Mouse (Mus musculus): ENCODE measurements around the gene Dirc2. TPM values are rescaled to one million over a fixed set of nuclear protein-coding genes. Genes with fewer than 3 reads are reported as not detected.

Dirc2 gene
- polyA plus RNA-seq, 1 experiment from 2014 or later: 16.7 TPM

DNA sequence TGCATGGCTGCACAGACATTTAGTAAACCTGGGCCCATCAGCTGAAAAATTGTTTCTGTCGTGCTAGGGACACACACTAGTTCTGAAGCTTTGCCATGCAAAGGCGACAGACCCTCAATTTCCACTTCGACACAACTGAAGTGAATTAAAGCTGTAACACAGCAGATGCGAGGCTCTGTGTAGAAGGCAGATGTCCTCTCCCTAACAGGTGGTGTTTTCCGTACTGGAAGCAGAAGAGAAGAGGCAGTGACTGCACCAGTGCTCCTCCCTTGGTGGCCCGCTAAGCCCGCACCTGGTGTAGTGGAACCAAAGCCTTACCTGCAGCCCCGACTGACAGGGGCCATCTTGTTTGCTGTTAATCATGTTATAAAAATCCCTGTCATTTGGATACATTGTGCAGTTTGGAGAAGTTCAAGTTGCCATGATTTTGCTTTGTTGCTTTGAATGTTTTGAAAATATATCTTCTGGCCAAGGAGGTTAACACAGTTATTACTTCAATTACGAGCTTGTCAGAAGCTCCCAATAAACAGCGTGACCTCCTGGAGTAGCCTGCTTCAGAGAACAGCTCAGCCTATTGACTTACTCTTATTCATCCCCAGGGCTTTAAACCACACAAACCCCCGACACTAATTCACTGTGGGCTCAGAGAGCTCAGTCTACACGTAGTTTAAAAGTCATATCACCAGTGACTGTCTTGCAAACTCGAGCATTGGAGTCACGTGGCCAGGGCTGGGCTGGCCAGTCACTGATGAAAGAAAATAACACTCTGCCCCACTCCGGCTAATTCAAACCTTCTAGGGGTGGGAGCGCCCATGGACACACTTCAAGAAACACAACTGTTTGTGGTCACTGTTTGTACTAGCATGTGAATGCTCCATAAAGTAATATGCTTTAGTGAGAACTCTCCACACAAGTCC is 65.1 kb downstream of the Dirc2 start:
- no peaks in the 10 kb centered on the region for H3K4me1 ChIP-seq (ENCODE audit: control insufficient read depth, insufficient read depth, low read length)
- H3K27ac ChIP-seq (ENCODE audit: low read length): no peak overlapping the region
- 77% methylated on average over 16 of the region's 16 CpGs for WGBS
- H3K9me3 ChIP-seq (ENCODE audit: control insufficient read depth, low read depth, low read length): no peaks in the 10 kb centered on the region
- ATAC-seq (ENCODE audit: insufficient number of reproducible peaks, insufficient read depth, low FRiP score, low read depth): no peak
- H3K9ac ChIP-seq (replicated peaks; ENCODE audit: low read depth, low read length): no peak overlapping the region
- H3K27me3 ChIP-seq (ENCODE audit: control insufficient read depth, insufficient read depth, low read length): no peaks in the 10 kb centered on the region
- no peak overlapping the region for H3K4me2 ChIP-seq (replicated peaks; ENCODE audit: low read depth, low read length)
- no peak overlapping the region for H3K4me3 ChIP-seq (ENCODE audit: low read depth, low read length)
- H3K36me3 ChIP-seq (ENCODE audit: control insufficient read depth, insufficient read depth, low read length): no peaks in the 10 kb centered on the region

DNA sequence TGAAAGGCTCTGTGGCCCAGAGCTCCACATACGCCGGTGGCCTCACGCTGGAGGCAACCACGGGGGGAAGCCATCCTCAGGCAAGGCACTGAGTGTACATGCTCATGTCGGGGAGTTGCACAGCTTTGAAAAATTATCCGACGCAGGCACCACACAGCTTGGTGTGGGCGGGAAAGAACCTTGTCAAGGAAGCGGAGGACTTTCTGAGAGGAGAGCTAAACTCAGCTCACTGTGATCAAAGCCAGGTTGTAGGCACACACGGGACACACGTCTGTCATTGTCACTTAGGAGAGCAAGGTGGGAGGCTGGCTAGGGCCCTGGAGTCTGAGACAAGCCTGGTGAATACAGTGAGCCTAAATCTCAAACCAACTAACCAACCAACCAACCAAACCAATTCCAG is 67.3 kb downstream of the Dirc2 start:
- Histone ChIP-seq H3K9me3 (ENCODE audit: control insufficient read depth, low read depth, low read length) (no peaks in the 10 kb centered on the region), H3K9ac (replicated peaks; ENCODE audit: low read depth, low read length) (no peak overlapping the region), H3K4me2 (replicated peaks; ENCODE audit: low read depth, low read length) (no peak overlapping the region), H3K27me3 (ENCODE audit: control insufficient read depth, insufficient read depth, low read length) (no peaks in the 10 kb centered on the region), H3K4me3 (ENCODE audit: low read depth, low read length) (no peak overlapping the region), H3K36me3 (ENCODE audit: control insufficient read depth, insufficient read depth, low read length) (peaks cover 6% of the 10 kb centered on the region; the same call in 1 of the 2 replicates), H3K4me1 (ENCODE audit: control insufficient read depth, insufficient read depth, low read length) (no peaks in the 10 kb centered on the region), H3K27ac (ENCODE audit: low read length) (no peak overlapping the region)
- ATAC-seq (ENCODE audit: insufficient number of reproducible peaks, insufficient read depth, low FRiP score, low read depth): no peak
- WGBS: 44% methylated on average over 11 of the region's 11 CpGs

GRCm38 (mm10) chr16:35696103-35696502 is 73.1 kb downstream of the Dirc2 start:
- Histone ChIP-seq H3K9ac (replicated peaks; ENCODE audit: low read depth, low read length) (no peak overlapping the region), H3K9me3 (ENCODE audit: control insufficient read depth, low read depth, low read length) (no peaks in the 10 kb centered on the region), H3K4me2 (replicated peaks; ENCODE audit: low read depth, low read length) (no peak overlapping the region), H3K27me3 (ENCODE audit: control insufficient read depth, insufficient read depth, low read length) (no peaks in the 10 kb centered on the region), H3K36me3 (ENCODE audit: control insufficient read depth, insufficient read depth, low read length) (peaks cover 6% of the 10 kb centered on the region; the same call in 1 of the 2 replicates), H3K27ac (ENCODE audit: low read length) (no peak overlapping the region), H3K4me3 (ENCODE audit: low read depth, low read length) (no peak overlapping the region), H3K4me1 (ENCODE audit: control insufficient read depth, insufficient read depth, low read length) (no peaks in the 10 kb centered on the region)
- 74% methylated on average over 2 of the region's 2 CpGs for WGBS
- ATAC-seq (ENCODE audit: insufficient number of reproducible peaks, insufficient read depth, low FRiP score, low read depth): no peak

DNA sequence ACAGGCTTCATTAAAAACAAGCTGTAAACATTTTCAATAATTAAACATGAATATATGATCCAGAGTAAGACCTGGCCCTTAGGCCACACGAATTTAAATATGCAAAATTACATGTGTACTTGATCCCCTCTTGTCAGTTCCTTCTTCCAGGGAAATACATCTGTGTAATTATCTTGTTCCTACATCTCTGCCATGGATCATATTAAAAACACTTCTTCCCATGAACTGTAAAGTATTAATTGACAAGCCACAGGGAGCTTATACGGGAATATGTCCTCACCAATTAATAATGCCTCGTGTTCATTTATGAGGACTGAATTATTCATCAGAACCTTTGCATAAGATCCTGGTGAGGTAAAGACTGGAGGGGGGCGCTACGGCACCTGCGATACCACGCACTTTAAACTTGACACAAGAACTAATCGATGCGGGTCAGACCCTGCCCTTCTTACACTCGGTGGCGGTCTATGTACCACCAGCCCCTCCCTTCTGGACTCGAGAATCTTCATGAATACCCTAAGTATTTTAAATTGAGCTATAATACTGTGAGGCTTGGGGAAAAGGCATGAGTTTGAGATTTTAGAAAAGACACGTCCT is 74.8 kb downstream of the Dirc2 start:
- Histone ChIP-seq H3K9me3 (ENCODE audit: control insufficient read depth, low read depth, low read length) (no peaks in the 10 kb centered on the region), H3K4me1 (ENCODE audit: control insufficient read depth, insufficient read depth, low read length) (no peaks in the 10 kb centered on the region), H3K9ac (replicated peaks; ENCODE audit: low read depth, low read length) (no peak overlapping the region), H3K27me3 (ENCODE audit: control insufficient read depth, insufficient read depth, low read length) (no peaks in the 10 kb centered on the region), H3K4me3 (ENCODE audit: low read depth, low read length) (no peak overlapping the region), H3K36me3 (ENCODE audit: control insufficient read depth, insufficient read depth, low read length) (peaks cover 6% of the 10 kb centered on the region; the same call in 1 of the 2 replicates), H3K27ac (ENCODE audit: low read length) (no peak overlapping the region), H3K4me2 (replicated peaks; ENCODE audit: low read depth, low read length) (no peak overlapping the region)
- WGBS: 90% methylated on average over 13 of the region's 13 CpGs
- no peak for ATAC-seq (ENCODE audit: insufficient number of reproducible peaks, insufficient read depth, low FRiP score, low read depth)

GRCm38 (mm10) chr16:35691606-35692005 is 77.5 kb downstream of the Dirc2 start:
- Histone ChIP-seq H3K9ac (replicated peaks; ENCODE audit: low read depth, low read length) (no peak overlapping the region), H3K27me3 (ENCODE audit: control insufficient read depth, insufficient read depth, low read length) (no peaks in the 10 kb centered on the region), H3K27ac (ENCODE audit: low read length) (no peak overlapping the region), H3K4me2 (replicated peaks; ENCODE audit: low read depth, low read length) (no peak overlapping the region), H3K4me1 (ENCODE audit: control insufficient read depth, insufficient read depth, low read length) (no peaks in the 10 kb centered on the region), H3K9me3 (ENCODE audit: control insufficient read depth, low read depth, low read length) (no peaks in the 10 kb centered on the region), H3K4me3 (ENCODE audit: low read depth, low read length) (no peak overlapping the region), H3K36me3 (ENCODE audit: control insufficient read depth, insufficient read depth, low read length) (no peaks in the 10 kb centered on the region)
- 91% methylated on average over 7 of the region's 7 CpGs for WGBS
- ATAC-seq (ENCODE audit: insufficient number of reproducible peaks, insufficient read depth, low FRiP score, low read depth): no peak

- Histone ChIP-seq H3K4me1 (ENCODE audit: control insufficient read depth, insufficient read depth, low read length) (no peaks in the 10 kb centered on the region), H3K27me3 (ENCODE audit: control insufficient read depth, insufficient read depth, low read length) (no peaks in the 10 kb centered on the region), H3K4me3 (ENCODE audit: low read depth, low read length) (no peak overlapping the region), H3K27ac (ENCODE audit: low read length) (no peak overlapping the region), H3K36me3 (ENCODE audit: control insufficient read depth, insufficient read depth, low read length) (no peaks in the 10 kb centered on the region), H3K9ac (replicated peaks; ENCODE audit: low read depth, low read length) (no peak overlapping the region), H3K4me2 (replicated peaks; ENCODE audit: low read depth, low read length) (no peak overlapping the region), H3K9me3 (ENCODE audit: control insufficient read depth, low read depth, low read length) (no peaks in the 10 kb centered on the region)
- ATAC-seq (ENCODE audit: insufficient number of reproducible peaks, insufficient read depth, low FRiP score, low read depth): no peak
- 75% methylated on average over 7 of the region's 7 CpGs for WGBS
These were observed 82.7 kb downstream of the Dirc2 start for GRCm38 (mm10) chr16:35686491-35686890.

DNA sequence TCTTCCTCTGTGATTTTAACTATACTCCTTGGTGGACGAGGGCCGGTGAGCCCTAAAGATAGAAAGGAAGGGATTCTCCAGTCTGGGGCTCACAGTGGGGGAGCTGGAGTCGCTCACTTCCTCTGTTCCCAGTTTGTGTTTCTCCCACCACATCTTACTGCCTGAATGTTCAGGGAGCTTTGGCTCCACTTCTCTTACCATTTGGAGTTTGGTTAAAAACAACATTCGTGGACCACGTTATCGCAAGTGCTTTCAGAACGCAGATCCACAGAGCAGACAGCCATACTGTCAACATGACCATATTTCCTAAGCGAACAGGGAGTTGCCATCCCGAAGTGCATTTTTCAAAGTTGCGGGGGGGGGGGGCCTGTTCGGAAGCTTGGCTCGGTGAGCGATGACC is 84.1 kb downstream of the Dirc2 start:
- Histone ChIP-seq H3K4me1 (ENCODE audit: control insufficient read depth, insufficient read depth, low read length) (no peaks in the 10 kb centered on the region), H3K4me3 (ENCODE audit: low read depth, low read length) (no peak overlapping the region), H3K27me3 (ENCODE audit: control insufficient read depth, insufficient read depth, low read length) (no peaks in the 10 kb centered on the region), H3K9me3 (ENCODE audit: control insufficient read depth, low read depth, low read length) (no peaks in the 10 kb centered on the region), H3K9ac (replicated peaks; ENCODE audit: low read depth, low read length) (no peak overlapping the region), H3K27ac (ENCODE audit: low read length) (no peak overlapping the region), H3K4me2 (replicated peaks; ENCODE audit: low read depth, low read length) (no peak overlapping the region), H3K36me3 (ENCODE audit: control insufficient read depth, insufficient read depth, low read length) (no peaks in the 10 kb centered on the region)
- no peak for ATAC-seq (ENCODE audit: insufficient number of reproducible peaks, insufficient read depth, low FRiP score, low read depth)
- WGBS: 74% methylated on average over 13 of the region's 13 CpGs

GRCm38 (mm10) chr16:35681327-35682108 is 87.6 kb downstream of the Dirc2 start:
- H3K4me1 ChIP-seq (ENCODE audit: control insufficient read depth, insufficient read depth, low read length): no peaks in the 10 kb centered on the region
- no peaks in the 10 kb centered on the region for H3K36me3 ChIP-seq (ENCODE audit: control insufficient read depth, insufficient read depth, low read length)
- no peak overlapping the region for H3K9ac ChIP-seq (replicated peaks; ENCODE audit: low read depth, low read length)
- no peak for ATAC-seq (ENCODE audit: insufficient number of reproducible peaks, insufficient read depth, low FRiP score, low read depth)
- H3K27me3 ChIP-seq (ENCODE audit: control insufficient read depth, insufficient read depth, low read length): no peaks in the 10 kb centered on the region
- H3K4me3 ChIP-seq (ENCODE audit: low read depth, low read length): no peak overlapping the region
- H3K9me3 ChIP-seq (ENCODE audit: control insufficient read depth, low read depth, low read length): no peaks in the 10 kb centered on the region
- WGBS: 64% methylated on average over 17 of the region's 17 CpGs
- H3K4me2 ChIP-seq (replicated peaks; ENCODE audit: low read depth, low read length): no peak overlapping the region
- no peak overlapping the region for H3K27ac ChIP-seq (ENCODE audit: low read length)
